Mouse (Mus musculus): ENCODE results near the gene Ntf5. TPM values are rescaled to one million over a fixed set of nuclear protein-coding genes. Genes with fewer than 3 reads are reported as not detected.
A peak's percentile ranks its signal among the peaks of the same experiment; 100 is the strongest.

Gene Ntf5
- polyA plus RNA-seq, 1 experiment from 2014 or later = 3.0 TPM

GRCm38 (mm10) chr7:45419859-45420614 is 6.5 kb downstream of the Ntf5 start:
- Histone ChIP-seq H3K36me3 (peaks cover 46% of the 10 kb centered on the region), H3K27me3 (peaks cover 66% of the 10 kb centered on the region), H3K9ac (peak overlapping the region; percentile 31; the same call in 1 of the 2 replicates), H3K4me3 (peak overlapping the region; percentile 11; the same call in 1 of the 2 replicates), H3K4me2 (replicated peaks) (peak overlapping the region; percentile 52), H3K27ac (0 out of 2 replicates have a peak overlapping the region, but pooled peaks have one; percentile 10), H3K9me3 (no peaks in the 10 kb centered on the region), H3K4me1 (peaks cover 34% of the 10 kb centered on the region)
- WGBS = 7% methylated on average over 27 of the region's 27 CpGs
- ATAC-seq (ENCODE audit: low FRiP score, low read depth) = no peak

- H3K9ac ChIP-seq = peak within 1 kb of the TSS; percentile 31; the same call in 1 of the 2 replicates
- H3K27ac ChIP-seq = 0 out of 2 replicates have a peak within 1 kb of the TSS, but pooled peaks have one; percentile 10
- peaks cover 61% of the 10 kb centered on the region for H3K27me3 ChIP-seq
- H3K4me1 ChIP-seq = peaks cover 29% of the 10 kb centered on the region
- peak within 1 kb of the TSS; percentile 52 for H3K4me2 ChIP-seq (replicated peaks)
- H3K4me3 ChIP-seq = peak within 1 kb of the TSS; percentile 11; the same call in 1 of the 2 replicates
- peaks cover 52% of the 10 kb centered on the region for H3K36me3 ChIP-seq
- H3K9me3 ChIP-seq = no peaks in the 10 kb centered on the region
- ATAC-seq (ENCODE audit: low FRiP score, low read depth) = no peak
- WGBS = 48% methylated on average over 6 of the region's 6 CpGs
Measured at GRCm38 (mm10) chr7:45420615-45420919, 7.1 kb downstream of the Ntf5 start, which contains the start of gene Lhb. Gene Lhb, plus strand, starts transcription at chr7:45420820.

- H3K27ac ChIP-seq = no peak overlapping the region
- peaks cover 26% of the 10 kb centered on the region for H3K4me1 ChIP-seq
- H3K4me3 ChIP-seq = no peak overlapping the region
- peaks cover 57% of the 10 kb centered on the region for H3K36me3 ChIP-seq
- no peak overlapping the region for H3K4me2 ChIP-seq (replicated peaks)
- ATAC-seq (ENCODE audit: low FRiP score, low read depth) = no peak
- WGBS = 89% methylated on average over 14 of the region's 14 CpGs
- H3K9ac ChIP-seq = no peak overlapping the region
- no peaks in the 10 kb centered on the region for H3K9me3 ChIP-seq
- peaks cover 55% of the 10 kb centered on the region for H3K27me3 ChIP-seq
Measured at GRCm38 (mm10) chr7:45421194-45421593, 7.7 kb downstream of the Ntf5 start.

GRCm38 (mm10) chr7:45426556-45426955 is 13.1 kb downstream of the Ntf5 start:
- Histone ChIP-seq H3K36me3 (peaks cover 99% of the 10 kb centered on the region), H3K27me3 (peaks cover under 1% of the 10 kb centered on the region; the same call in 1 of the 2 replicates), H3K27ac (no peak overlapping the region), H3K4me3 (no peak overlapping the region), H3K4me1 (no peaks in the 10 kb centered on the region), H3K4me2 (replicated peaks) (no peak overlapping the region), H3K9me3 (no peaks in the 10 kb centered on the region), H3K9ac (no peak overlapping the region)
- no peak for ATAC-seq (ENCODE audit: low FRiP score, low read depth)
- 89% methylated on average over 8 of the region's 8 CpGs for WGBS

- Histone ChIP-seq H3K4me3 (peak overlapping the region; percentile 93), H3K27ac (peak overlapping the region; percentile 88), H3K9ac (peak overlapping the region; percentile 94), H3K27me3 (no peaks in the 10 kb centered on the region), H3K9me3 (no peaks in the 10 kb centered on the region), H3K4me1 (peaks cover 47% of the 10 kb centered on the region), H3K36me3 (peaks cover 33% of the 10 kb centered on the region), H3K4me2 (replicated peaks) (peak overlapping the region; percentile 98)
- 2% methylated on average over 7 of the region's 7 CpGs for WGBS
- ATAC-seq (ENCODE audit: low FRiP score, low read depth) = no peak
Measured at GRCm38 (mm10) chr7:45433835-45434202, 20.3 kb downstream of the Ntf5 start.

GRCm38 (mm10) chr7:45434203-45435015 is 20.9 kb downstream of the Ntf5 start, which contains the start of gene Gys1:
Gene Gys1, plus strand, starts transcription at chr7:45434844.
- Histone ChIP-seq H3K9me3 (no peaks in the 10 kb centered on the region), H3K36me3 (peaks cover 29% of the 10 kb centered on the region), H3K9ac (peak within 1 kb of the TSS; percentile 94), H3K4me2 (replicated peaks) (peak within 1 kb of the TSS; percentile 98), H3K27ac (peak within 1 kb of the TSS; percentile 88), H3K27me3 (no peaks in the 10 kb centered on the region), H3K4me1 (peaks cover 47% of the 10 kb centered on the region), H3K4me3 (peak within 1 kb of the TSS; percentile 93)
- WGBS = under 1% methylated on average over 45 of the region's 45 CpGs
- ATAC-seq (ENCODE audit: low FRiP score, low read depth) = peak; percentile 97

- Histone ChIP-seq H3K4me3 (peak overlapping the region; percentile 93), H3K27ac (peak overlapping the region; percentile 72; the same call in 1 of the 2 replicates), H3K4me2 (replicated peaks) (peak overlapping the region; percentile 82), H3K4me1 (peaks cover 47% of the 10 kb centered on the region), H3K9ac (peak overlapping the region; percentile 77), H3K27me3 (no peaks in the 10 kb centered on the region), H3K36me3 (peaks cover 29% of the 10 kb centered on the region), H3K9me3 (no peaks in the 10 kb centered on the region)
- ATAC-seq (ENCODE audit: low FRiP score, low read depth) = no peak; the same call in 1 of the 2 replicates
- 3% methylated on average over 16 of the region's 16 CpGs for WGBS
Measured at GRCm38 (mm10) chr7:45435038-45435437, 21.5 kb downstream of the Ntf5 start.

- peaks cover 47% of the 10 kb centered on the region for H3K4me1 ChIP-seq
- no peaks in the 10 kb centered on the region for H3K9me3 ChIP-seq
- H3K4me2 ChIP-seq (replicated peaks) = peak overlapping the region; percentile 82
- H3K36me3 ChIP-seq = peaks cover 29% of the 10 kb centered on the region
- ATAC-seq (ENCODE audit: low FRiP score, low read depth) = no peak
- peak overlapping the region; percentile 77; the same call in 1 of the 2 replicates for H3K9ac ChIP-seq
- no peaks in the 10 kb centered on the region for H3K27me3 ChIP-seq
- no peak overlapping the region for H3K27ac ChIP-seq
- 0 out of 2 replicates have a peak overlapping the region, but pooled peaks have one; percentile 13 for H3K4me3 ChIP-seq
- 90% methylated on average over 5 of the region's 5 CpGs for WGBS
Measured at GRCm38 (mm10) chr7:45436444-45436843, 22.9 kb downstream of the Ntf5 start.

GRCm38 (mm10) chr7:45437046-45437445 is 23.6 kb downstream of the Ntf5 start:
- no peaks in the 10 kb centered on the region for H3K9me3 ChIP-seq
- H3K4me3 ChIP-seq = 0 out of 2 replicates have a peak overlapping the region, but pooled peaks have one; percentile 13
- no peak overlapping the region for H3K27ac ChIP-seq
- H3K27me3 ChIP-seq = no peaks in the 10 kb centered on the region
- WGBS = 20% methylated on average over 6 of the region's 6 CpGs
- peaks cover 27% of the 10 kb centered on the region for H3K36me3 ChIP-seq
- no peak for ATAC-seq (ENCODE audit: low FRiP score, low read depth)
- no peak overlapping the region for H3K9ac ChIP-seq
- H3K4me2 ChIP-seq (replicated peaks) = peak overlapping the region; percentile 82
- peaks cover 47% of the 10 kb centered on the region for H3K4me1 ChIP-seq

GRCm38 (mm10) chr7:45437521-45438276 is 24.2 kb downstream of the Ntf5 start, which contains the start of gene Ruvbl2:
Gene Ruvbl2, minus strand, starts transcription at chr7:45438096.
- Histone ChIP-seq H3K4me3 (peak within 1 kb of the TSS; percentile 13), H3K36me3 (peaks cover 32% of the 10 kb centered on the region), H3K4me2 (replicated peaks) (peak within 1 kb of the TSS; percentile 82), H3K27ac (no peak within 1 kb of the TSS), H3K27me3 (no peaks in the 10 kb centered on the region), H3K4me1 (peaks cover 44% of the 10 kb centered on the region), H3K9ac (no peak within 1 kb of the TSS), H3K9me3 (no peaks in the 10 kb centered on the region)
- WGBS = 13% methylated on average over 19 of the region's 19 CpGs
- ATAC-seq (ENCODE audit: low FRiP score, low read depth) = no peak

All from limb, embryonic 13.5 days (tissue).